Mouse (Mus musculus) MEL (cell line): Measurements from ENCODE around the gene Ncaph2.

Experiments used
- KAT2A ChIP-seq: conservative IDR thresholded peaks from 2 replicates; pipeline ENCODE4 v1.6.1; 2012; ENCODE audit warnings: low read depth, low read length, improper control_type of control experiment, inconsistent platforms
- ZC3H11A ChIP-seq: IDR thresholded peaks from 2 replicates; pipeline ENCODE4 v1.6.1; 2012; ENCODE audit warnings: low read depth, mild to moderate bottlenecking, inconsistent platforms, low read length, improper control_type of control experiment

DNA sequence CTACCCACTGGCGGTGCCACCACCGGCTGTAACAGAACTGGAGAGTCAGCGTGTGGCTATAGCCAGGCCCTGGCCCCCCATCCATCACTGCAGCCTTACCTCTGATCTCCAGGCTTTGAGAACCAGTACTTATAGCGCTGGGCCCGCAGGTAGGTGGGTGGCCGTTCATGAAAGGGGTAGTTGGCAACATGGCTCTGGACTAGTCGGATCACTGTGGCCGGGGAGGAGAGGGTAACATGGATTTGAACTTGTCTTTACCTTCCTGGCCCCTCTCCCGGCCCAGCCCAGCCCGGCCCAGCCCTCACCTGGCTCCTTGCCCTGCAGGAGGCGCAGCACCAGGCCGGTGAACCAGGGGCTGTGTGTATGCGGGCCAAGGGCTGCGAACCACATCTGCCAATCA, 3.5 kb upstream of the Ncaph2 start:
- TF ChIP-seq KAT2A (no peak), ZC3H11A (no peak)
